Mouse (Mus musculus) urinary bladder, postnatal 25 days (tissue): ENCODE data around the gene Aldh1b1.

ENCODE experiments used
- DNase-seq: peaks from one replicate; pipeline ENCODE4 v3.0.0; 2022; ENCODE audit warnings: low spot score

Aldh1b1 gene

GRCm38 (mm10) chr4:45798964-45799363 is at the start of gene Aldh1b1:
TSS of gene Aldh1b1 (plus strand) at chr4:45799022.
- DNase-seq: peak; percentile 67

GRCm38 (mm10) chr4:45749449-45749848 is 49.4 kb upstream of the Aldh1b1 start:
- DNase-seq: no peak

DNA sequence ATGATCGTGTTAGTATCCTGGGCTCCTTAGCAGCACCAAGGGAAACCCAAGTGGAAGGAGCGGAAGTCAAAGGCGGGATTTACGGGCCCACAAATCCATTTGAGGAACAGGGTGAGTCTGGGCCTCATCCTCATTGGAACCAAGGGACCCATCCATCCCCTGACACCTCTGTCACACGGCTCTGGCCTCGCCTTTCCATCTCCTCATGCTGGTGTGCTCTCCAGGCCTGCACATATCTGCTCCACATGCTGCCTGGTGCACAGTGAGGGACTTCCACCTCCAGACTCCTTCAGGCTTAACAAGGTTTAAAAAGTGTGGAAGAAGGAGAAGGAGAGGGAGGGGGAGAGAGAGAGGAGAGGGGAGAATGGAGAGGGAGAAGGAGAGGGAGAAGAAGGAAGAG is 48.3 kb upstream of the Aldh1b1 start:
- no peak for DNase-seq

- DNase-seq: no peak
Observed at GRCm38 (mm10) chr4:45753211-45753809, 45.5 kb upstream of the Aldh1b1 start.

- no peak for DNase-seq
Observed at GRCm38 (mm10) chr4:45754171-45754570, 44.7 kb upstream of the Aldh1b1 start.

- no peak for DNase-seq
Observed at GRCm38 (mm10) chr4:45755097-45755496, 43.7 kb upstream of the Aldh1b1 start.

- peak; percentile 14 for DNase-seq
Observed at GRCm38 (mm10) chr4:45755881-45756280, 42.9 kb upstream of the Aldh1b1 start.

DNA sequence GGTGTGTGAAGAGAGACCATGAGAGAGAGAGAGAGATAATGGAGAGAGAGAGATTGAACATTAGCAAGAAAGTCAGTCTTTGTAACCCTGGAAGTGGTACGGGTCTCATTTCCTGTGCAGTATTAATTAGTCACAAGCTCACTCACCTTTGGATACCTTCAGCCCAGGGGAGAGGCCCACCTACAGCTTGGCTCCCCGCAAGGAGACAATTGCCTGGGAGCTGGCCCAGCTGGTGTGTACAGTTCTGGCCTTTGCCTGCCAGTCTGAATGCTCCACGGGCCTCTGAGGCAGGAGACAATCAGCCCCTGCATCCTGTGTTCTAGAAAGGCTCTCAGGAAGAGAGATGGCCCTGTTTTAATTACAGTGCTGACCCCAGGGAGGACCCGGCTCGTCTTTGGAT is 40.9 kb upstream of the Aldh1b1 start:
- no peak for DNase-seq

GRCm38 (mm10) chr4:45759411-45759810 is 39.4 kb upstream of the Aldh1b1 start:
- no peak for DNase-seq

DNA sequence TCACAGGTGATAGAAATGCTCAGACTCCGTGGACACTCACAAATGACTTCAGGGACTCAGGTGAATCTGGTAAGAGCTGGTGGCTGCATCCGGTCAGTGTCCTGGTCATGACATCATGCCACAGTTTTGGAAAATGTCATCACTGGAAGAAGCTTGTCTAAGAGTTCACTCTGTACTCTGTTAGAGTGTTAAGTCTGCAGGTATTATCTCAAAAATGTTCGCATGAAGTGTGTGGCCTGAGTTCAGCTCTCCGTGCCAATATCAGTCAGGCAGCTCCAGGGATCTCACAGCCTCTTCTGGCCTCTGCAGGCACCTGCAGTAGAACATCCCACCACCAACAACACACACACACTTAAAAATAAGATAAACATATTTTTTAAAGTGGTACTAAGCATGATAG is 36.2 kb upstream of the Aldh1b1 start:
- DNase-seq: no peak

DNA sequence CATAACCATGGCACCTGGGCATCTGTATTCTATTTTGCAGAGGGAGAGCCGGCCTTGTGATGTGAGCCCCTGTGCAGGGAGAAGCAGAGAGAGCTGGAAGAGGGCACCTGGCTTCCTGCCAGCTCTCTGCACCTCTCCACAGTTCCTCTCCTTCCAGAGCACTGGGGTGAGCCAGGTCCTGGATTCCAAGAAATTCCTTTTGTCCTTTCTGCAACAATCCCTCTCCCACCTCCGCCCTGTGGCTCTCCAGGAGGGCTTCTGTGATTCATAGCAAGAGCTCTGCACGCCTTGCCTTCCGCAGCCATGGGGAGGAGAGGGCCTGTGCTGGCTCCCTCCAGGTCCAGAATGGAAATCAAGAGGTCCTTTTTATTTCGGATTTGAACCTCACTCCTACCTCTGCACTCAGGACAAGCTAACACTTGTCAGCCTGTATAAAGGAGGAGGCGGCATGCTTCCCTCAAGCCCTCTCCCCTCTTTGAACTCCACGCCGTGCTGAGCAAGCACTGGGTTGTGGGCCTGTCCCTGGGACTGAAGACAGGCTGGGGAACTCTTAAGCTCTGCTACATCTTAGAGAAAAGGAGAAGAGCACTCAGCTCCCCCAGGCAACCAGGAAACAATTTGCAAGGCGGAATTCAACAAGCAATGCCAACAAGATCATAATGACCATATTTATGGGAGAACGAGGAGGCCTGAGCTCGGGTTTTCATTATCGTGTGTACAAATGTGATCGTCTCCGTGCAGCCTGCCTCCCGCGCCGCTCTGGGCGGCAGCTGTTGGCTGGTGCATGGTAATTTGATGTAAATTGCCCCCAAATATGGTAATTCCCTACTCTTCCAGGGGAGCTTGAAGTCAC is 35.3 kb upstream of the Aldh1b1 start:
- DNase-seq: no peak

DNA sequence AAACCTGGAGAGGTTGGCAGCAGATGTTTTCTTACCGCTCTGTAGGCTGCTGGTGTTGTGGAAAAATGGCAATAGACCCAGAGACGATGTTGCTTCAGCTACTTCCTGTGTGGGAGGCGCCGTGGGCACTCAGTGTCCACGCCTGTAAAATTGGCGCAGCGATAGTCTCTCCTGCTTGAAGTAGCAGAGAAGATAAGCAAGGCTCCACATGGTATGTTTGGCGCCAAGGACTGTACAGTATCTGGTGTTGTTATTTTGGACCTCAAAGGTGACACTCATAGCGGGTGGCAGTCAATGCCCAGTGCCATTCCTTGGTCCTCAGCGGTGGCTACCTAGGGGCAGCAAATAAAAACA is 34.7 kb upstream of the Aldh1b1 start:
- DNase-seq: no peak

DNA sequence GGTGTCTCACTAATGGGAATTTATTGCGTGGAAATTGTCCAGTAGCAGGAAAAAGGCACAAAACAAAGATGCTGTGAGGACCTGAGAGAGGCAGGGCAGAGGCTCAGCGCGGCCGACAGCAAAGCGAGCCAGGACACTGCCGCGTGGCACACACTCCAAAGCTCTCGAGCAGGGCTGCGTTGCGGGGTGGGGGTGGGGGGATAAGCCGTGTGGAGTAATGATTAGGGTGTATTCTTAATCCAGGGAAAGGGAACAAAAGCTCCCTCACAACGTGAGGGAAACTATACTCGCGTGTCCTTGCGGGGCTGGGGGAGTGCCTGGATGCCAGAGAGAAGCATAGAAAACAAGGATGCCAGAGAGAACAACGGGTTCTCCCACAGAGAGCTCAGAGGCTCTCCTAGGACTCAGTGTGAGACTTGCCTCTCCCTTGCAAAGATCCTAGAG is 33.7 kb upstream of the Aldh1b1 start:
- DNase-seq: no peak

- DNase-seq: no peak
Observed at GRCm38 (mm10) chr4:45765565-45766201, 33.1 kb upstream of the Aldh1b1 start.

DNA sequence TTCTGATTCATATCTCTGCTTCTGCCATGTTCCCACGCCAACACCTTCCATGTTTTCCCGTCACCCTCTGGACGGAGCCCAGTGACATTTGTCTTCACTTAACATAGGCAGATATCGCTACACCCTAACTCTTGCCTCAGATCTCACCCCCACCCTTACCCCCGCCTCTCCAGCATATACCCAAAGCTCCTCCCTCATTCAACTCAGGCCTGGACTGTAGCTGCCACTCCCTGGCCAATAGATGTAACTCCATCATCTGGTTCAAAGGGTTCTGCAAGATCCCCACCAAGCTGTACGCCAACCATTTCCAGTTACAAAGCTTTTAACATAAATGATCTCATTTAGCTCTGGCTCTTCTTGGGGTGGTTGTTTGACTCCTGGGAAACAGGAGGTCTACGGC is 32.0 kb upstream of the Aldh1b1 start:
- no peak for DNase-seq

DNA sequence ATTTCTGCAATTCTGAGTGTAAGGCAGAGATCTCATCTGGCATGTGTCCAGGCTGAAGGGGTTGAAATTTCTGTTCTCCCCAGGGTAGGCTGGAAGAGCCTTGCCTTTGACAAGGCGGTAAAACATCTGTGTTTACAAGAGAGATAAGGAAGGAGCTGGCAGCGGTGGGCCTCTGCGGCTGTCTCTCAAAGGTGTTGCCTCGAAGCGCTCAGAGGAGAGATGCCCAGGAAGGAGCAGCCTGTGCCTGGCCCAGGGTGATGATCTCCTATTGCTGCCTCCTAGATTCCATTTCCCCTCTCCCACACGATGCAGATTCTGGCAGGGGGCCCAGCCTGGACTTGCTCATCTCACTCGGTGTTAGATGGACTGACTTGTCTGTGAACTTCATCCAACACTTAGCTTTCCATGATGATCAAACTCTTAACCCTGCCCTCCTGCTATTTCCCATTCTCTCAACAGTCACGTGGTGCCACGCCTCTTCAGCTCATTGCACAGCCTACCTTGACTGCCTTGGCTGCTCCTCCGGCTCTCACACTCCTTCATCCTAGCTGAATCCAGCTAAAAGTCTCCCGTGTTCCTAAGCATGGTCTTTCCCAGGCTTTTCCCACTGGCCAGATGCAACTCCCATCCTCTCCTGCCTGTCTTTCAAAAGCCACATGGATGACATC is 30.8 kb upstream of the Aldh1b1 start:
- peak; percentile 31 for DNase-seq

- DNase-seq: no peak
Observed at GRCm38 (mm10) chr4:45769141-45769540, 29.7 kb upstream of the Aldh1b1 start.

- DNase-seq: no peak
Observed at GRCm38 (mm10) chr4:45769791-45770637, 28.8 kb upstream of the Aldh1b1 start.

- no peak for DNase-seq
Observed at GRCm38 (mm10) chr4:45770638-45771033, 28.2 kb upstream of the Aldh1b1 start.

- DNase-seq: no peak
Observed at GRCm38 (mm10) chr4:45771173-45771572, 27.6 kb upstream of the Aldh1b1 start.

DNA sequence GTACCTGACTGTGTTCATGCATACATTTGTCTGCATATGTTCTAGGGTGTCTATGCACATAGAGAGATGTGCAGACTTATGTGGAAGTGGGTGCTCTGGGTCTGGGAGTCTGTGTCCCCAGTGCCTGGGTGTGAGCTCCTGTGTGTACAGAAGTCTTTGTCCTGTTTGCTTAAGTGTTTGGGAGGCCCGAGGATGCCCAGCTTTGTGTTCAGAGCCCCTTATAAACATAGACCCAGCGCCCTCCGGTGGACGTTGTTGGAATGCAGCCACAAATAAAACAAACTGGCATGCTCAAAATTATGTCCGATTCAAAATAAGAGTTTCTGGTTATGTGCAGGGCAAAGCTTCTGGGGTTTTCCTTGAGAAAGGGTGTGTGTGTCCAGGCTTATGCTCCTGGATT is 27.2 kb upstream of the Aldh1b1 start:
- DNase-seq: no peak

- no peak for DNase-seq
Observed at GRCm38 (mm10) chr4:45783671-45784070, 15.2 kb upstream of the Aldh1b1 start.
